Mouse (Mus musculus) cerebellum, postnatal 36 days (tissue): ENCODE results near the gene Fcer1g.
A peak's percentile ranks its signal among the peaks of the same experiment; 100 is the strongest.
"Not testable (repeated sequence)": the region's sequence is repeated elsewhere in the genome, so short reads cannot be mapped to it uniquely, and the experiment has no call there.

Source experiments
- DNase-seq, 2 experiments: peaks; one replicate each; pipeline ENCODE4 v3.0.0; 2021 to 2022; ENCODE audit warnings: mixed read lengths in 2 of 2

The Fcer1g gene

DNA sequence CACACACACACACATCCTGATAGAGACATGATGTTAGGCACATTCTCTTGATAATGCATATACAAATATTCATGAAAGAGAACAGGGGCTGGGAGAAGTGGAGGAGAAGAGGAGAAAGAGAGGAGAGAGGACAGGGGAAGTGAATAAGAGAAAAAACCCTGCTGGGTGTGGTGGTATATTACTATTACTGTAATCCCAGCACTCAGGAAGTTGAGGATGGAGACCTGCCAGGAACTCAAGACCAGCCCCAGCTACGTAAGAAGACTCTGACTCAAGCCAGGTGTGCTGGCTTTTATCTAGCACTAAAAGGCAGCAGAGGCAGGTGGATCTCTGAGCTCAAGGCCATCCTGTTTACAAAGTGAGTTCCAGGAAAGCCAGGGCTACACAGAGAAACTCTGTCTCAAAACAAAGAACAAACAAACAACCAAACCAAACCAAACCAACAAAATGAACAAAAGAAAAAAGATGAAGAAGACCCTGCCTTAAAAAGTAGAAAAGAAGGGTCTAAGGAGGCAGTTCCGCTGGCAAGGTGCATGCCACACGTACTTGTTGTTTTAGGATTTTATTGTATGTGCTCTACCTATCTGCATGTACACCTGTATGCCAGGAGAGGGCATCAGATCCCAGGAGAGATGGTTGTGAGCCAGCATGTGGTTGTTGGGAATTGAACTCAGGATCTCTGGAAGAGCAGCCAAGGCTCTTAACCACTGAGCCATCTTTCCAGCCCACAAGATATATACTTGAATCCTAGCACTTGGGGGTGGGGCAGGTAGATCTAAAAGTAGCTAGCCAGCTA lies 29.7 kb upstream of the Fcer1g start:
- no peak for DNase-seq

DNA sequence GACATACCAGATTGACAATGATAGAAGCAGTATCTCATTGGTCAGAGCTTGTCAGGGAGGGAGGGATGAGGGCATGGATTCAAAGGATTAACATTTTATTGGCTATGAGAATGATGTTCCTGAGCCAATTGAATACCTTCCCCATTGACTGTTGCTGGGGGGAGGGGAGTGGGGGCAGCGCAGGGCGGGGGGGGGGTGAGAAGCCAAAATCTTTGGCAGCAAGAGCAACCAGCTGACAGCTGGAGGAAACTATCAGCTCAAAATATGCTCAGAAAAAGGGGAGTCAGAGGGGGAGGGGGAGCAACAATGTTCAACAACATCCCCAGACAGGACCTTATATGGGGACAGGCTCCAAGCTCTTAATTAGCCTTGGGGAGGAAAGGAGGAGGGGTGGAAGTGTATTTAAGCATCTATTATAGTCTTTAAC lies 29.0 kb upstream of the Fcer1g start:
- DNase-seq = no peak

DNA sequence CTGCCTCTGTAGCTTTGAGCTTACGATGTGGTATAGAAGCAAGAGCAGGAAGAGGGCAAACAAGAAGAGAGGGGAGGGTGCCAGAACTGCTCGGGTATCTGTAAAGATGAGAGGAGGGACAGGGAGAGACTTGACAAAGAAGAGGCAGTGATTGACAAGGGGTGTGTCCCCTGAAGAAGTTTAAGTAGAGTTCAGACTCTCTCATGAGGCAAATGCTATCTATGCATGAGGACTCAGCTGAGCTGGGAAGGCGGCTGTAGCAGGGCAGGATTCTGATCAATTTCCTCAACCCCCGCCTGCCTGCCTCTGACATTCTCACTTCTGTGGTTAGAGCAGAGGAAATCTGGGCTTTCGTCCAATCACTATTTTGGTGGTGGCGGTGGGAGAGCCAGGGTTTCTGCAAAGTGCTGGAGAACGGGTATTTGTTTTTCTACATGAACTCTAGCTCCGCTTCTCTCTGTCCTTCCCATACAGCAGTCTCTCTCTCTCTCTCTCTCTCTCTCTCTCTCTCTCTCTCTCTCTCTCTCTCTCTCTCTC lies 28.5 kb upstream of the Fcer1g start:
- DNase-seq = peak in 1 of 2 experiments; percentile 42

DNA sequence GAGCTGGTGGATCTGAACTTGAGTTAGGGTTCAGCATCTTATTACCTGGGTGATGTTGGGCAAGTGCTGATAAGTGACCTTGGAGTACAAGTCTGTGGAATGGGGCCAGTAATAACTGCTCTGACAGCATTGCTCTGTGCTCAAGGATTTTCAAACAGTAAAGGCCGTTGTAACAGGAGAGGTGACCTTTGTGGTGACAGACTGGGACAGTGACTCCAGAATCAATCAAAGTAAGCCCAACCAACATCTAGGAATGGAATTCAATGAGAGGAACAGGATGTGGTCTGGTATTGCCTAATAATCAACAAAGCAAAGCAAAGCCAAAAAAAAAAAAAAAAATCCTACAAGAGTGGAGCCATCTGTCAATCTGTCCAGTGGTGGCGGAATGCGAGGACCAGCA lies 26.2 kb upstream of the Fcer1g start:
- no peak for DNase-seq

DNA sequence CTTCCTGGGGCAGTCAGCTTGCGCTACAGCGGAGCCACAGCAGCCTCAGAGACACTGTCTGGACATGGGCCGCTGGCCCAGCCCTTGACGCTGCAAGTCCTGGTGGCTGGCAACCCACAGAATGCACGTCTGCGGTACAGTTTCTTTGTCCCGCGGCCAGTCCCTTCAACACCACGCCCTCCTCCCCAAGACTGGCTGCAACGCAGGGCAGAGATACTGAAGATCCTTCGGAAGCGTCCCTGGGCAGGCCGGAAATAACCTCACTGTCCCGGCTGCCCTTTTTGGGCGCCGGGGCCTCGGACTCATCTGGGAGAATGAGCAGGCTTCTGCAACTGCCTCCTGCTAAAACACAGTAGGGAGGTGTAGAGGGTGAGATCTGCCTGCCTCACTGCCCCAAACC lies 24.8 kb upstream of the Fcer1g start:
- DNase-seq = no peak

DNA sequence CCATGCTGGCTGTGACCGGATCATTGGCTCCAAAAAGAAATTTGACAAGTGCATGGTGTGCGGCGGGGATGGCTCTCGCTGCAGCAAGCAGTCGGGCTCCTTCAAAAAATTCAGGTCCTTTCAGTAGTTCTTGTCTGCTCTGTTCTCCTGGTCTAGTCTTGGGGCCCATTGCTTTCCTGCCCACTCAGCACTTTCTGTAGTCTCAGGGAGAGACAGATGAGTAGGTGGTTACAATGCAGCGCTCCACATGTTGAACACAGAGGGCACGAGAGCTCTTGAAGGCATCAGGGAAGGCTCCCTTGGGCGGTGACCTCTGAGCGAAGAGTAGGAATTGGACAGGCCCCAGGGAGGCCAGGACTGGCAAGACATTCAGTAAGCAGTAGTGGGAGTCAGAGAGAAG lies 23.6 kb upstream of the Fcer1g start:
- no peak for DNase-seq

DNA sequence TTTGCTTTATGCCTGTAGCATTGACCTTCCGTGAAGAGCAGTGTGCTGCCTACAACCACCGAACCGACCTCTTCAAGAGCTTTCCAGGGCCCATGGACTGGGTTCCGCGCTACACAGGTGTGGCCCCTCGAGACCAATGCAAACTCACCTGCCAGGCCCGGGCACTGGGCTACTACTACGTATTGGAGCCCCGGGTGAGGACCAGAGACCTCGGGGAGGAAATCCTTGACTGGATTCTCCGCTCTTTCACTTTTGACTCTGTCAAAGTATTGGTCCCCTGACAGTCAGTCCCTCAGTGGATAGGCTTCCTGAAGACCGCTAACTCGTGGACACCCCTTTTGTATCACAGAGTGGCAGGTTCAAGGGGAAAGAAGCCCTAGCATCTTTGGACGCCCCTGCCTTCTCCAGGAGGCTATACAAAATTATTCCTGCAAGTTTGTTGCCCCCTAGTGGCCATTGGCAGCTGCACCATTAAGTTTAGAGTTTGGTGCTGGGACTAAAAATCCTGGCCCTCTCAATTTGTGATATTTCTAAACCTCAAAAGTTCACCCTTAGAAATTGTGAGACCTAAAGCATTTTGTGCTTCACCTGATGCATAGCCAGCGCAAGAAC lies 22.9 kb upstream of the Fcer1g start:
- peak; percentile 51 to 61 for DNase-seq

DNA sequence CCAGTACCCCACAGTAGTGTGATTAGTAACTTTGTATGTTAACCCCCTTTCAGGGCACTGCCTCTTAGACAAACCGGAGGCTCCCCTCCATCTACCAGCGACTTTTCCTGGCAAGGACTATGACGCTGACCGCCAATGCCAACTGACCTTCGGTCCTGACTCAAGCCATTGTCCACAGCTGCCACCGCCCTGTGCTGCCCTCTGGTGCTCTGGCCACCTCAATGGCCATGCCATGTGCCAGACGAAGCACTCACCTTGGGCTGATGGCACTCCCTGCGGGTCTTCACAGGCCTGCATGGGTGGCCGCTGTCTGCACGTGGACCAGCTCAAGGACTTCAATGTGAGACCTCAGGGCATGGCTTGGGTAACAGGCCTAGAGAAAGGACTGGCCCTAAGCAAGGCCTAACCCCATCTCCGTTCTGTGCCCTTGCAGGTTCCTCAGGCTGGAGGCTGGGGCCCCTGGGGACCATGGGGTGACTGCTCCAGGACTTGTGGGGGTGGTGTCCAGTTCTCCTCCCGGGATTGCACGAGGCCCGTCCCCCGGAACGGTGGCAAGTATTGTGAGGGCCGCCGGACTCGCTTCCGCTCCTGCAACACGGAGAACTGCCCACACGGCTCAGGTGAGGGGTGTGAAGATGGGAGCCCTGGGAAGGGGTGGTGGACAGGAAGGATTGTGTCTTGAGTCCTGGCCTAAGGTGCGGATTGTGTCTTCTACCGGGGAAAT lies 22.1 kb upstream of the Fcer1g start:
- no peak for DNase-seq

DNA sequence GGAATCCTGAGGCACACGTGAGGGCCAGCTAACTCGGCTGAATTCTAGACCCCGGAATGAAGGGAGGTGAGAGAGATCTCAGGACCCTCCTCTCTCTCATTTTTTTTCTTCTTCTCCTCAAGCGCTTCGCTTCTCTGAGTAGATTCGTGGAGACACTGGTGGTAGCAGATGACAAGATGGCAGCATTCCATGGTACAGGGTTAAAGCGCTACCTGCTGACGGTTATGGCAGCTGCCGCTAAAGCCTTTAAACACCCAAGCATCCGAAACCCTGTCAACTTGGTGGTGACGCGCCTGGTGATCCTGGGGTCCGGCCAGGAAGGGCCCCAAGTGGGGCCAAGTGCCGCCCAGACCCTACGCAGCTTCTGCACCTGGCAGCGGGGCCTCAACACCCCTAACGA lies 18.2 kb upstream of the Fcer1g start:
- no peak for DNase-seq

DNA sequence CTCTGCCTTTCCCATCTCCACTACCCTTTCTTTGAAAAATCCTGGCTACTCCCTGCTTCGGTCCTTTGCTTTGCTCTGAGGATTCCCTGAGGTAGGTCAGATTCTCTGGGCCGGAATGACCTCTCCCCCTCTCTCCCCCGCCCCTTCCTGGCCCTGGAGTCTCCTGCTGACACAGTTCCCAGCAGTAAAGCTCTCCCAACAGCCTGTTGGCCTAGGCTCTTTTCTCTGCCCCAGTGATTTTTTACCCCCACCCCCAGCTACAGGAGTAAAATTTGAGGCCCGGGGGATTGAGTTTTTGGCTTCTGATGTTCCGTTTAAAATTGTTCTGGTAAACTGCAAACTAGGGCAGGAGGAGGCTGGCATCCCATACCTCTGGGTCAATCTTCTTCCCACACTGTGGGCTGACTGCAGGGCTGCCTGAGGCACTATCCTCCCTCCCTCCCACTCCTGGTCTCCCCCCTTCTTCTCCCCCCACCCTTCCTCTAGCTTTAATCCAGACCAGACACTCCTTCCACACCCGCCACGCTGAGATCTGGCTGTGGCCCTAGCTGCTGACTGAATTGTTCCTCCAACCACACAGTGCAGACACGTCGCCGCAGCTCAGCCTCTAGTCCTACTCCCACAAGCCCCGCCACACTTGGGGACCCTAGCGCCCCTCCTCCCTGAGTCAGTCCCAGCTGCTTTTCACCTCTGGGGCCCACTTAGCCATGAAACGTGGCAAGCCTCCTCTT lies 17.6 kb upstream of the Fcer1g start:
- no peak for DNase-seq

DNA sequence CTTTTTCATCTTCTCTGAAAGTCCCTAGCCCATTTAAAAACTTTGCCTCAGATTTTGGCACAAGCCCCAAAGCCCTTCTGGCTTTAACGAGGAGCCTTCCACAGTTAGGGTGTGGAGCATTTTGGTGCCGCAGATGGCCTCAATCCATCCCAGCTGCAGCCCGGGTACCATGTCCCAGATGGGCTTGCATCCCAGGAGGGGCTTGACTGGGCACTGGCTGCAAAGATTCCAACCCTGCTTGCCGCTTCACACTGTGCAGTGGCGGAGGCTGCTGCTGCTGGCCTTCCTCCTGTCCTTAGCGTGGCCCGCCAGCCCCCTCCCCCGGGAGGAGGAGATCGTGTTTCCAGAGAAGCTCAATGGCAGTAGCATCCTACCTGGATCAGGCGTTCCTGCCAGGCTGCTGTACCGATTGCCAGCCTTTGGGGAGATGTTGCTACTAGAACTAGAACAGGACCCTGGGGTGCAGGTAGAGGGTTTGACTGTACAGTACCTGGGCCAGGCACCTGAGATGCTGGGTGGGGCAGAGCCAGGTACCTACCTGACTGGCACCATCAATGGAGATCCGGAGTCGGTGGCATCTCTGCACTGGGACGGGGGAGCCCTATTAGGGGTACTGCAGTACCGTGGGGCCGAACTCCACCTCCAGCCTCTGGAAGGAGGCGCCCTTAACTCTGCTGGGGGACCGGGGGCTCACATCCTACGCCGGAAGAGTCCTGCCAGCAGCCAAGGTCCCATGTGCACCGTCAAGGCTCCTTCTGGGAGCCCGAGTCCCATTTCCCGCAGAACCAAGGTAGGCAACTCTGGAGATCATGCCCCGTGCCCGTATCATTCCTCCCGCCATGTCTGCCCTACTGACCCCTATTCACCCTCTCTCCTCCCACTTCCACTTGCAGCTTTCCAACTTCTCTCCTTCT lies 16.8 kb upstream of the Fcer1g start, which contains the start of gene Ndufs2:
Gene Ndufs2, minus strand, starts transcription at position 709 of the 914 bp plus-strand sequence.
- DNase-seq = no peak

DNA sequence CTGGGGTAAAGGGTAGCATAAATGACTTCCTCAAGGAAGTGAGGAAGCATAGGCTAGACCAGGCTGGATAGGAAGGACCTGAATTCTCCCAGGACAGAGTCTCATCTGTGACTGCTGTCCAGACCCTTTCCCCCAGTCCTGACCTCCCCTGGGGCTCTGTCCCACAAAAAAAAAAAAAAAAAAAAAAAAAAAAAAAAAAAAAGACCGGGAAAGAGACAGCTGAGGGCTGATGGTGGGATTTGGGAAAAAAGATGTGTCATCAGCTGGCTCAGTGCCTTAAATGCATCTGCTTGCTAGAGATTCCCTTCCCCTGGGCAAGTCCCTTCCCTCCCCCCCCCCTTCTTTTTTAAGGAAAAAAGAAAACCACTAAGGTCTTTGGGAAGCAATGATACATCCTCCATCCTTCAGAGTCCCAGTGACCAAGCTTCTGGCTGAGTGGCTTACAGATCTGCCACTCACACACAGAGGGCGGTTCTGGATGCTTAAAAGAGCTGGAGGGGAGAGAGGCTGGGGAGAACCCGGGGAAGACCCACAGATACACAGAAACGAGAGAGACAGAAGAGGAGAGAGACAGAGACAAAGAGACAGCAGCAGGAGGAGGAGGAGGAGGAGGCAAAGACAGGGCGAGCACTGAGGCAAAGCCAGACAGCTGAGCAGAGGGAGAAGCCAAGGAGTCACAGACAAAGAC lies 15.9 kb upstream of the Fcer1g start, which contains the start of gene Adamts4:
Gene Adamts4, plus strand, starts transcription at position 509 of the 688 bp plus-strand sequence.
- peak in 1 of 2 experiments; percentile 30 for DNase-seq

DNA sequence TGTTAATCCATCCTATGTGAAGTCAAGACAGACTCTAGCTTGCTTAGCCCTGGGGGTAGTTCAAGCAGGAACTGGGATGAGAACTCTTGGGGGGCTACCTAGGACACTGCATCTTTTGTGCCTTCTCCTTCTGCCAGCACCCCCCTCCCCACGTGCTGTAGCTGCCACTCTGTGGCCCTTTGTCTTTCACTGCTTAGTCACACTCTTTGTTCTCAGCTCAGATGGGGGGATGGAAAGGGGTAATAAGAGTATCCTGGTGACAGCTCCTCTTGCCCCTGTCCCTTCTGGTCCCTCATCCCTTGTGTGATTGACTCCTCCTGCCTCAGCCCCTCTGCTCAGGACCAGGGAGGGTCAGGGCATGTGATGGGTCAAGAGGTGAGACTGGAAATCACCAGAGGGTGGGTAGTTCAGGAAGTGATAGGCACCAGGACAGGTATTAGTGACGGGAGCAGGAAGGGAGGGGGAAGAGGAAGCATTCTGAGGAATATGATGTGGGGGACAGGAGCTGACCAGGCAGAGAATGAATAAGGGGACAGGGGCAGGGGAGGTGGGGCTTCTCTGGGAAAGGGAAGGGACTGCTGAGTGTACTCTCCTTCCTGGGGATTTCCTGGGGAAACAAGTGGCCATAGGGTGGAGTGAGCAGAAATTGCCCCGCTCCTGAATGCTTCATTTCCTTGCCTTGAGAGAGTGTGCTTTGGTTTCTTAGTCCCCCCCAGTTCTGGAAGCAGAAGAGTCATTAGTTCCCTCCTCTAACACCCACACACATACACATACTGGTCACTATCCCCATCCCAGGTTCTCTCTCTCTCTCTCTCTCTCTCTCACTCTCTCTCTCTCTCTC lies 14.4 kb upstream of the Fcer1g start:
- no peak for DNase-seq

DNA sequence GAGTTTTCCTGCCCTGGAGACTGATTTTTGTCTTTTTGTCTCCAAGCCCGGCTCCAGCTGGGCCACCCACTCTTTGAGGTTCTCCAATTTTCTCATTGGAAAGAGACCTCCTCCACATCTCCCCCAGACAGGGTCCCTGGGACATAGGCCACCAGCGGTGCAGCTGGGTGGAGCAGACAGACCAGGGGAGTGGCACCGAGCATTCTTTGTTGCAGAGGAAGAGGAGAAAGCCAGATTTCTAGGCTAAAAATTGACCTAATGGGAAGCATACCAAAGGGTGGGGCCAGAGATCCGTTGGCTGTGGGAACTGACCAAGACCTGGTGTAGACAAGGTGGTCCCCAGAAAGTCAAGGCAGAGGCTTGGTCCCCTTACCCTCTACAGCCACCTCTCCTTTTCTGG lies 13.8 kb upstream of the Fcer1g start:
- DNase-seq = no peak

DNA sequence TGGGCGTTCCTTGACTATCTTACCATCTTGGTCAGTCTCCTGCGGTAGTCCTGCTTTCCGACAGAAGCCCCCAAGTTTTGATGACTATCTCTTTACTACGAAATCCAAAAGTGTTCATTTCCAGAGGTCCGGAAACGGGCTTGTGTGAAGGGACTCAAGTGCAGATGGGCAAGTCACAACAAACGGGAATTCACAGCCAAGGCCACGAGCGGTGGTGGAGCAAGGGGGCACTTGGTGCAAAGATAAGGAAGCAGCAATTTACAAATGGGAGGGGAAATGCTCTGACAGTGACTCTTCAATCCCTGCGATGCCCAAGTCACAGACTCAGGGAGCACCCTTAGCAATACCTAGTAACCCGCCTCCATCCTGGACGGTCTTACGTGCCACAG lies 13.3 kb upstream of the Fcer1g start:
- no peak for DNase-seq

DNA sequence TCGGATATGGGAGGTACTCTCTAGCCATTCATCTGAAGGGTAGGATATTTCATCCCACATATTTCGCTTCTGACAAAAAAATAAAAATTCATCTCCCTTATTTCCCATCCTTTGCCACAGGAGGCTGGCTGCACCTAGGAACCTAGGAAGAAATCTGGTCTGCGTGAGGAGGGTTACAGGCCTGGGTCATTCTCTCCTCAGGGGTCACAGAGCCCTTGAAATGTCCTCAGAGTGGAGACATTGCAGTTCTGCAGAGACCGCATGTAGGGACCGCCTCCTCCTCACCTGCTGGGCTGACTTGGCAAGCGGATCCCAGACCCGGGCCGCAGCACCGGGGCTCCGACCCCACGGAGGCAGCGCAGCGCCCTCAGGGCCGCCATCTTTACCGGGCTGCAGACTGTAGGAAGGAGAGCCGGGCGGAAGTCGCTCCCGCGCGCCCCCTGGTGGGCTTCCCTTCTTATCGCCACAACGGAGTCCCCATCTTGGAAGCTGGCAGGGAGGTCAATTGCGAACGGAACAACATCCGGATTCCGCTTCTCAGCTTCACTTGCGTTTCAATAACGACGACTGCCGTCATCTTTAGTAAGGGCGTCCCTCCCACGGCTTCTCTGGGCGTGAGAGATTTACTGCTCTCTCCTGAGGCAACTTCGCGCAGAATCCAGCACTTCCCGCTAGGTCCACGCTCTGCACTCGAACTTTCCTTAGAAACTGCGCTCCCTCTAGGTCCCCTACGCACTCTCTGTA lies 12.7 kb upstream of the Fcer1g start:
- DNase-seq = peak; percentile 98 to 99

DNA sequence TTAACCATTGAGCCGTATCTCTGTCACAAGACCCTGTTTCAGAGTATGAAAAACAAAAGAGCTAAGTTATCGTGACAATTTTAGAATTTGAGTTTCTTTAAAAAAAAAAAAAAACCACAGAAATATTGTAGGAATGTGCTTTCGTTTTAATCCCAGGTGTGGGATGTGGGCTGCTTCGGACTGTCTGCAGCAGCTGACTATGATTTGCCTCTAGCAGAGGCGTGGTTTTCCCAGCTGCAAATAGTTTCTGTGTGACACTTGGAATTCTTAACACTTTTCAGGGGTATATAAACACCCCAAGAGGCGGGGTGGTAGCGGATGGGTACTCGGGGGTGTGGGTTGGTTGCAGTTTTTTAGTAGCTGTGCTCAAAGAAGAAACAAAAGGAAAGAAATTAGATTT lies 11.2 kb upstream of the Fcer1g start:
- no peak for DNase-seq

DNA sequence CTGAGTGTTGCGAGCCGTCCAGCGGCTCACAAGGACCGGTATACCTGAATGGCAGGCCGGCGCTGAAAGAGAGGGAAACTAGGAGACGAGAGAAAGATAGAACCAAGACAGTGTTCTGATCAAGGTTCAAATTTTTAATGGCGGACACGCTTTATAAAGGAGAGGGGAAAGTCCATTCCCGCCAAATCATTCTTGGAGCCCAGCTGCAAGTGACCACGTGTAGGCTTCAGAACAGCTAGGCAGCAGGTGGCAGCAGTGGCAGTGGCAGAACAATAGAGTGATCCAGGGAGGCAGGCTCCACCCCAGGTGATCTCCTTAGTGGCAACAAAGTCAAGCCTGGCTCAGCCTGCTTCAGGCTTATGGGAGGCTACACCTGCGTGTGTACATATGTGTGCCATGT lies 7.8 kb upstream of the Fcer1g start:
- not testable (repeated sequence) for DNase-seq

DNA sequence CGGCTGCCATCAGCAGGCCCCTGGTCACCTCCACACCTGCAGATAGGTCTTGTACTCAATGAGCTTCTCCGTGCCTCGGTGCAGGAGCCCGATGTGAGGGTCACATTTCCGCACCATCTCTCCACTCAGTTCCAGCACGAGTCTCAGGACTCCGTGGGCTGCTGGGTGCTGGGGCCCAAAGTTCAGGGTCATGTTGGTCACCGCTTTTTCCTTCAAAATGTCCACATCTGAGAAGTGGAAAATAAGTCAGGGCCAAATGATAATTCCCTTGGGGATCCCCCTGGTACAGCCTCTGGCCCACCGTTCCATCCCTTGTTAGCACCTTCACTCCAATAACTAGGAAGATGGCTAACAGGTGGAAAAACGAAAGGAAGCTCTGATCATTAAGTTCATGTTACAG lies 6.7 kb upstream of the Fcer1g start:
- no peak for DNase-seq
